Comparison of ENCODE assay signal across 11 mouse cellular contexts in the genomic region with DNA sequence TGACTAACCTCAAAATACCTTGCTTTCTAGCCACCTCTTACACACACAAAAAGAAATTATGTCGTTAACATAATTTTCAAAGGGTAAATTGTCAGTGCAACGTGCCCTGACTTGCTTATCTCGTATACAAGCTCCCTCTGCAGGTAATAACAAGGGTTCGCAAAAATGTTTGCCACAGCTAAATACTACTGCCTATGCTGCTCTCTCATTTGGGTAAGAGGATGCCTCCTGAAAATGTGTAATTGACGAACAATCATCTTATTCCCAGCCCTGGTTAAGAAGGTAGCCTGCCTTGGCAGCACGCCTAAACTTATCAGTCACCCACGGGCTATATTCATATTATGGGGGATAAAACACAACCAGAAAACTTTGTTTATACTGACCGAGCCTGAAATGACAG. TPM values are rescaled to one million over a fixed set of nuclear protein-coding genes. Genes with fewer than 3 reads are reported as not detected.
A peak's percentile ranks its signal among the peaks of the same experiment; 100 is the strongest.
DNase-seq lines count a peak whose midpoint lies in the region; ATAC-seq lines count a peak whose summit lies in the region.
"Had no signal": no experiment of that assay in that cellular context is flagged by ENCODE, and none has a peak within 500 bp of the region (broad histone marks: within the 10 kb centered on the region; RNA-seq: fewer than 3 reads in every experiment).

No protein-coding gene starts in this region.

- no peak overlapping the region for H3K4me3 ChIP-seq in forebrain, embryonic 13.5 days
- no peak overlapping the region for H3K4me3 ChIP-seq in forebrain, embryonic 11.5 days (ENCODE audit: low read depth, low read length)
- H3K4me3 ChIP-seq in embryonic facial prominence, embryonic 14.5 days (ENCODE audit: low read depth, low read length) = no peak overlapping the region
- H3K4me3 ChIP-seq: lung, embryonic 15.5 days had no signal

- H3K9ac ChIP-seq in forebrain, embryonic 13.5 days = no peak overlapping the region
- H3K9ac ChIP-seq in forebrain, embryonic 11.5 days (ENCODE audit: low read length) = no peak overlapping the region
- H3K9ac ChIP-seq in embryonic facial prominence, embryonic 14.5 days (ENCODE audit: low read depth, low read length) = no peak overlapping the region
- H3K9ac ChIP-seq: lung, embryonic 15.5 days had no signal

- DNase-seq in forebrain, embryonic 11.5 days (ENCODE audit: low spot score) = no peak
- peak; percentile 39 for DNase-seq in kidney, adult 9 months
- no peak for DNase-seq in kidney, postnatal 14 days
- DNase-seq in A20 (ENCODE audit: low read depth, low spot score) = peak; percentile 30
- DNase-seq in embryonic facial prominence, embryonic 14.5 days (ENCODE audit: low spot score) = peak; percentile 79
- no peak for DNase-seq in urinary bladder, postnatal 36 days (ENCODE audit: low spot score in 2 of 2)
- no peak for DNase-seq in gastrocnemius, postnatal 25 days
- DNase-seq: cerebellum, postnatal 36 days had no signal

- H3K36me3 ChIP-seq in forebrain, embryonic 13.5 days (ENCODE audit: poor library complexity, severe bottlenecking) = no peaks in the 10 kb centered on the region
- no peaks in the 10 kb centered on the region for H3K36me3 ChIP-seq in forebrain, embryonic 11.5 days (ENCODE audit: control insufficient read depth, insufficient read depth, low read length)
- H3K36me3 ChIP-seq in embryonic facial prominence, embryonic 14.5 days (ENCODE audit: control insufficient read depth, insufficient read depth, low read length) = no peaks in the 10 kb centered on the region
- H3K36me3 ChIP-seq: lung, embryonic 15.5 days had no signal

- H3K27ac ChIP-seq in forebrain, embryonic 13.5 days = no peak overlapping the region
- H3K27ac ChIP-seq in forebrain, embryonic 11.5 days (ENCODE audit: low read depth, low read length) = no peak overlapping the region
- no peak overlapping the region for H3K27ac ChIP-seq in embryonic facial prominence, embryonic 14.5 days (replicated peaks; ENCODE audit: low read depth, low read length)
- H3K27ac ChIP-seq: lung, embryonic 15.5 days had no signal

- peak overlapping the region; percentile 64 for H3K4me2 ChIP-seq in forebrain, embryonic 13.5 days
- H3K4me2 ChIP-seq in forebrain, embryonic 11.5 days (ENCODE audit: low read depth, low read length, severe bottlenecking) = no peak overlapping the region
- H3K4me2 ChIP-seq in embryonic facial prominence, embryonic 14.5 days (ENCODE audit: low read depth, low read length) = peak overlapping the region; percentile 38; the same call in 1 of the 2 replicates
- H3K4me2 ChIP-seq: lung, embryonic 15.5 days had no signal

- H3K27me3 ChIP-seq in forebrain, embryonic 13.5 days = no peaks in the 10 kb centered on the region
- H3K27me3 ChIP-seq in forebrain, embryonic 11.5 days (ENCODE audit: control insufficient read depth, insufficient read depth, low read length) = no peaks in the 10 kb centered on the region
- H3K27me3 ChIP-seq in embryonic facial prominence, embryonic 14.5 days (replicated peaks; ENCODE audit: control insufficient read depth, insufficient read depth, low read length) = no peaks in the 10 kb centered on the region
- H3K27me3 ChIP-seq: lung, embryonic 15.5 days had no signal

- 29% methylated on average over 8 of the region's 8 CpGs for WGBS in forebrain, embryonic 13.5 days
- 59% methylated on average over 8 of the region's 8 CpGs for WGBS in forebrain, embryonic 11.5 days
- 48% methylated on average over 8 of the region's 8 CpGs for WGBS in embryonic facial prominence, embryonic 14.5 days

- peaks cover 26% of the 10 kb centered on the region for H3K4me1 ChIP-seq in forebrain, embryonic 13.5 days
- H3K4me1 ChIP-seq in forebrain, embryonic 11.5 days (replicated peaks; ENCODE audit: control insufficient read depth, insufficient read depth, low read length) = peaks cover 6% of the 10 kb centered on the region; the same call in 1 of the 2 replicates
- H3K4me1 ChIP-seq in embryonic facial prominence, embryonic 14.5 days (ENCODE audit: control insufficient read depth, insufficient read depth, low read length) = peaks cover 36% of the 10 kb centered on the region

- H3K9me3 ChIP-seq in forebrain, embryonic 13.5 days (replicated peaks) = no peaks in the 10 kb centered on the region
- H3K9me3 ChIP-seq in forebrain, embryonic 11.5 days (ENCODE audit: control insufficient read depth, low read length) = no peaks in the 10 kb centered on the region
- no peaks in the 10 kb centered on the region for H3K9me3 ChIP-seq in embryonic facial prominence, embryonic 14.5 days (ENCODE audit: control insufficient read depth, low read length)
- H3K9me3 ChIP-seq: lung, embryonic 15.5 days had no signal

- ATAC-seq in forebrain, embryonic 13.5 days = peak; percentile 54; the same call in 1 of the 2 replicates
- no peak for ATAC-seq in forebrain, embryonic 11.5 days (replicated peaks; ENCODE audit: low FRiP score)
- ATAC-seq in embryonic facial prominence, embryonic 14.5 days (ENCODE audit: low read depth) = no peak
- ATAC-seq: inflammation-experienced regulatory T-cells, adult 6 months had no signal

RNA-seq across cellular contexts. Expression of a gene that starts 11.8 kb away (rescaled TPM):
- polyA plus RNA-seq in forebrain, embryonic 13.5 days (2015; fragmentation: Nextera tagmentation; extraction: Ambion mirVana) = 70.1 and 76.1 TPM in 2 replicates
- 112 and 116 TPM in 2 replicates for polyA plus RNA-seq in forebrain, embryonic 11.5 days (2014; fragmentation: Nextera tagmentation; extraction: Ambion mirVana)
- polyA plus RNA-seq in embryonic facial prominence, embryonic 14.5 days (2014; fragmentation: Nextera tagmentation; extraction: Ambion mirVana) = 80.2 and 91.6 TPM in 2 replicates
- 10 to 100 TPM; 13.2 to 13.3 TPM for total RNA-seq in gastrocnemius, postnatal 25 days (2021)

Comparison
In these comparisons a context has a peak if more than half of its experiments do, and no peak if none do; other contexts are left out.
1. DNase-seq: peak in kidney, adult 9 months (single experiment), A20 (single experiment) and embryonic facial prominence, embryonic 14.5 days (single experiment); none in forebrain, embryonic 11.5 days (single experiment), kidney, postnatal 14 days (single experiment), urinary bladder, postnatal 36 days (0 of 2) and gastrocnemius, postnatal 25 days (single experiment).